10 mouse cellular contexts compared by ENCODE assay signal in genomic region chr17:52602781-52603170, GRCm38 (mm10). TPM values are rescaled to one million over a fixed set of nuclear protein-coding genes. Genes with fewer than 3 reads are reported as not detected.
A peak's percentile ranks its signal among the peaks of the same experiment; 100 is the strongest.
DNase-seq lines count a peak whose midpoint lies in the region; ATAC-seq lines count a peak whose summit lies in the region.
"Had no signal": no experiment of that assay in that cellular context is flagged by ENCODE, and none has a peak within 500 bp of the region (broad histone marks: within the 10 kb centered on the region; RNA-seq: fewer than 3 reads in every experiment).

No protein-coding gene starts in this region.

- 8% methylated on average over 14 of the region's 14 CpGs for WGBS in heart, embryonic 13.5 days
- WGBS in embryonic facial prominence, embryonic 12.5 days: 3% methylated on average over 14 of the region's 14 CpGs
- WGBS in hindbrain, embryonic 15.5 days: 1% methylated on average over 14 of the region's 14 CpGs
- WGBS in neural tube, embryonic 12.5 days: 1% methylated on average over 14 of the region's 14 CpGs

- peaks cover 14% of the 10 kb centered on the region for H3K4me1 ChIP-seq in heart, embryonic 13.5 days
- peaks cover 5% of the 10 kb centered on the region; the same call in 1 of the 2 replicates for H3K4me1 ChIP-seq in embryonic facial prominence, embryonic 12.5 days
- H3K4me1 ChIP-seq in hindbrain, embryonic 15.5 days (replicated peaks): peaks cover 14% of the 10 kb centered on the region
- no peaks in the 10 kb centered on the region; the same call in 1 of the 2 replicates for H3K4me1 ChIP-seq in neural tube, embryonic 12.5 days

- H3K9ac ChIP-seq in heart, embryonic 13.5 days: no peak overlapping the region
- no peak overlapping the region for H3K9ac ChIP-seq in embryonic facial prominence, embryonic 12.5 days
- peak overlapping the region; percentile 94 for H3K9ac ChIP-seq in hindbrain, embryonic 15.5 days
- peak overlapping the region; percentile 73 for H3K9ac ChIP-seq in neural tube, embryonic 12.5 days

- peak overlapping the region; percentile 26; the same call in 1 of the 2 replicates for H3K4me3 ChIP-seq in heart, embryonic 13.5 days
- H3K4me3 ChIP-seq in embryonic facial prominence, embryonic 12.5 days: peak overlapping the region; percentile 29
- H3K4me3 ChIP-seq in hindbrain, embryonic 15.5 days: peak overlapping the region; percentile 57
- H3K4me3 ChIP-seq in neural tube, embryonic 12.5 days: peak overlapping the region; percentile 54

- H3K4me2 ChIP-seq in heart, embryonic 13.5 days: peak overlapping the region; percentile 80
- peak overlapping the region; percentile 57 for H3K4me2 ChIP-seq in embryonic facial prominence, embryonic 12.5 days (replicated peaks)
- H3K4me2 ChIP-seq in hindbrain, embryonic 15.5 days: peak overlapping the region; percentile 97
- peak overlapping the region; percentile 89 for H3K4me2 ChIP-seq in neural tube, embryonic 12.5 days (replicated peaks)

- ATAC-seq in heart, embryonic 13.5 days (ENCODE audit: extremely low read depth, insufficient number of reproducible peaks, low FRiP score, low TSS enrichment): no peak
- no peak for ATAC-seq in embryonic facial prominence, embryonic 12.5 days (ENCODE audit: insufficient number of reproducible peaks, insufficient read depth, low FRiP score, low TSS enrichment)
- no peak for ATAC-seq in hindbrain, embryonic 15.5 days (ENCODE audit: low FRiP score, low read depth)
- ATAC-seq in neural tube, embryonic 12.5 days (ENCODE audit: low FRiP score, low read depth): no peak
- no peak for ATAC-seq in erythroid progenitor cell, adult 5-6 weeks (replicated peaks; ENCODE audit: low FRiP score, poor library complexity, severe bottlenecking)

- DNase-seq in heart, adult 9 months (ENCODE audit: low spot score in 2 of 2): no peak
- no peak for DNase-seq in lung, adult 18-20 months
- DNase-seq in thymus, postnatal 14 days: no peak

- no peak overlapping the region for H3K27ac ChIP-seq in heart, embryonic 13.5 days (replicated peaks)
- no peak overlapping the region for H3K27ac ChIP-seq in embryonic facial prominence, embryonic 12.5 days
- H3K27ac ChIP-seq in hindbrain, embryonic 15.5 days (replicated peaks): peak overlapping the region; percentile 96
- peak overlapping the region; percentile 60; the same call in 1 of the 2 replicates for H3K27ac ChIP-seq in neural tube, embryonic 12.5 days

- peaks cover 48% of the 10 kb centered on the region for H3K27me3 ChIP-seq in heart, embryonic 13.5 days (replicated peaks)
- H3K27me3 ChIP-seq in embryonic facial prominence, embryonic 12.5 days: peaks cover 36% of the 10 kb centered on the region
- no peaks in the 10 kb centered on the region for H3K27me3 ChIP-seq in hindbrain, embryonic 15.5 days
- peaks cover 17% of the 10 kb centered on the region for H3K27me3 ChIP-seq in neural tube, embryonic 12.5 days (replicated peaks)
- H3K27me3 ChIP-seq: CH12.LX had no signal

- H3K36me3 ChIP-seq in heart, embryonic 13.5 days: no peaks in the 10 kb centered on the region
- H3K36me3 ChIP-seq in embryonic facial prominence, embryonic 12.5 days: no peaks in the 10 kb centered on the region
- no peaks in the 10 kb centered on the region for H3K36me3 ChIP-seq in hindbrain, embryonic 15.5 days
- H3K36me3 ChIP-seq in neural tube, embryonic 12.5 days: no peaks in the 10 kb centered on the region

- H3K9me3 ChIP-seq in heart, embryonic 13.5 days: no peaks in the 10 kb centered on the region
- no peaks in the 10 kb centered on the region for H3K9me3 ChIP-seq in embryonic facial prominence, embryonic 12.5 days
- H3K9me3 ChIP-seq in hindbrain, embryonic 15.5 days: no peaks in the 10 kb centered on the region
- no peaks in the 10 kb centered on the region for H3K9me3 ChIP-seq in neural tube, embryonic 12.5 days

RNA-seq across cellular contexts. Expression of gene Kcnh8, which starts 0.3 kb away (rescaled TPM):
- polyA plus RNA-seq in heart, embryonic 13.5 days (2015; fragmentation: Nextera tagmentation; extraction: Ambion mirVana): 0.04 TPM in 1 of 2 replicates, not detected in the other
- 0.85 and 0.88 TPM in 2 replicates for polyA plus RNA-seq in embryonic facial prominence, embryonic 12.5 days (2016; fragmentation: Nextera tagmentation; extraction: Ambion mirVana)
- polyA plus RNA-seq in hindbrain, embryonic 15.5 days (2015; fragmentation: Nextera tagmentation; extraction: Ambion mirVana): 4.2 and 4.8 TPM in 2 replicates
- 3.8 and 4.5 TPM in 2 replicates for polyA plus RNA-seq in neural tube, embryonic 12.5 days (2016; fragmentation: Nextera tagmentation; extraction: Ambion mirVana)
- total RNA-seq in erythroid progenitor cell, adult 5-6 weeks (2015; ENCODE audit: low replicate concordance): not detected in 2 replicates
- not detected in 2 replicates for total RNA-seq in erythroid progenitor cell, adult 5-6 weeks (2017; ENCODE audit: low replicate concordance)
- total RNA-seq: CH12.LX had no signal
- polyA plus RNA-seq: heart, embryonic 14.5 days had no signal

Comparison
In these comparisons a context has a peak if more than half of its experiments do, and no peak if none do; other contexts are left out.
1. H3K27ac ChIP-seq: peak in hindbrain, embryonic 15.5 days (single experiment) and neural tube, embryonic 12.5 days (single experiment); none in heart, embryonic 13.5 days (single experiment) and embryonic facial prominence, embryonic 12.5 days (single experiment).
2. H3K9ac ChIP-seq: peak in hindbrain, embryonic 15.5 days (single experiment) and neural tube, embryonic 12.5 days (single experiment); none in heart, embryonic 13.5 days (single experiment) and embryonic facial prominence, embryonic 12.5 days (single experiment).
3. Peak in every context shown above with its lines, with median percentiles within 50 percentile points of each other: H3K4me2 ChIP-seq and H3K4me3 ChIP-seq.